Mouse (Mus musculus) kidney, adult 18-20 months (tissue): ENCODE results near the gene Nptx2.

ENCODE experiments used
- DNase-seq: peaks from one replicate; pipeline ENCODE4 v3.0.0; 2021

The Nptx2 gene

GRCm38 (mm10) chr5:144545653-144546422, at the start of gene Nptx2:
Nptx2 (plus strand) TSS chr5:144545902.
- peak; percentile 73 for DNase-seq

GRCm38 (mm10) chr5:144496481-144496880, 49.2 kb upstream of the Nptx2 start:
- no peak for DNase-seq

GRCm38 (mm10) chr5:144504239-144504638, 41.5 kb upstream of the Nptx2 start:
- no peak for DNase-seq

DNA sequence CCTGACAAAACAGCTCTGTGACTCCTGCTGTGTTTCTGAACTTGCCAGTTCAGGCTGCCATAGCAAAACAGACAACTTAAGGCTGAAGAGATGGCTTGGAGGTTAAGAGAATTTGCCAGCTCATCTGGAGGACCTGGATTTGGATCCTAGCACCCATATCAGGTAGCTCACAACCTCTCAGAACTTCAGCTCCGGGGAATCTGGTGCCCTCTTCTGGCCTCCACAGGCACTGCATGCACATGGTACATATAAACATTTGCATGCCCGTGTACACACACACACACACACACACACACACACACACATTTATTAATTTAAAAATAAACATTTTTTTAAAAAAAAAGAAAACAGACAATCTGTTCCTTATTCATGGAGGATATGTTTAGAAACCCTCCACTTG, 40.0 kb upstream of the Nptx2 start:
- no peak for DNase-seq

GRCm38 (mm10) chr5:144506156-144506555, 39.5 kb upstream of the Nptx2 start:
- no peak for DNase-seq

DNA sequence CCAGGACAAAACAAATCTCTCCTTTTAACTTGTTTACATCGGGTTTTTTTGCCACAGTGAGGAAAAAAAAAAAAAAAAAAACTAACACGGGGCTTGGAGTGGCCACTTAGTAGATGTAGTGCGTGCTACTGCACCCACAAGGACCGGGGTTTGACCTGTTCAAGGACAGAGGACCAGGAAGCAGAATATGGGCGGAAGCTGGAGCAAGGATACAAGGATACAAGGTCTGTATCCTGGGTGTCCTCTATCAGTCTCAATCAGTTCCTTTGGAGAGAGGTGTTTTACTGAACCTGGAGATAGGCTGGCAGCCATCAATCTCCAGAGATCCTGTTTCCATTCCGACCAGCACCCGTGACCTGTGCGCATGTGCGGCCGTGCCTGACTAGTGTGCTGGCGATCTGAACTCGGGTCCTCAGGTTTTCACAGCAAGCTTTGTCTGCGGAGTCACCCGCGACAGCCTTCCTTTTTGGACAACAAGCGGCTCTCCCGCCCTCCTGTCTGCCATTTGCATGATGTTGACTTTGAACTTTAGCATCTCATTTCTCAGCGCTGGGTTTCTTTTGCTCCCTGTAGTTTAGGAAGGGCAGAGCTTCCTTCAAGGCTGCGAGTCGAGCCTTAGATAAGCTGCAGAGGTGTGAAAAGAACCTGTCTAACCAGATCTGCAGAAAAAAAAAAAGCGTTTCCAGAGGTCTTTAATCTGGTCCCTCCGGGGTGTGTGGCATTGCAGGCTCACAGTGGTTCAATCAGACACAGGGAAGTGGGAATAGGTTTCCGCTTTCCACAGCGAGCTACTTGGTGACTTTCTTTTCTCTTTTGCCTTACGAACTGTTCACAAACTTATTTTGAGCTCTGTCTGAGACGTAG, 38.8 kb upstream of the Nptx2 start:
- no peak for DNase-seq

DNA sequence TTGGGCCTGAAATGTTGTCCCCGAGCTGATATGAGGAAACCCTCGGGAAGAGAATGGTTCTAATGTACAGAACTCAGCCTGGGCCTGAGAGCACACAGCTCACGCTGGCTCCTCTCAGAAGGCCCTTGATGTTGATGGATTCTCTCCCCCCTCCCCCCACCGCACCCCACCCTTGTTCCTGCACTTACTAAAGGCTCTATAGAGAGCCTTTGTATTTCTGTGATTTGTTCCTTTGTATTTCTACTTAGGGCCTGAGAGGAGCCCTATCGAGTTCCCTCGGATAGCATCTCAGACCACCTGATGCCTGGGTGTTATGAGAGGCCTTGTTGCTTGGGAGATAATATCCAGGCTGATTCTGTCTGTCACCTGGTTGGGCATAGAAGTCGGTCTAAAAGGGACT, 36.3 kb upstream of the Nptx2 start:
- DNase-seq, result no peak

GRCm38 (mm10) chr5:144514738-144515137, 31.0 kb upstream of the Nptx2 start:
- DNase-seq, result no peak

GRCm38 (mm10) chr5:144515241-144515640, 30.5 kb upstream of the Nptx2 start:
- no peak for DNase-seq

GRCm38 (mm10) chr5:144520096-144520495, 25.6 kb upstream of the Nptx2 start:
- no peak for DNase-seq

- DNase-seq, result no peak
Observed at GRCm38 (mm10) chr5:144524774-144525173, 20.9 kb upstream of the Nptx2 start.

DNA sequence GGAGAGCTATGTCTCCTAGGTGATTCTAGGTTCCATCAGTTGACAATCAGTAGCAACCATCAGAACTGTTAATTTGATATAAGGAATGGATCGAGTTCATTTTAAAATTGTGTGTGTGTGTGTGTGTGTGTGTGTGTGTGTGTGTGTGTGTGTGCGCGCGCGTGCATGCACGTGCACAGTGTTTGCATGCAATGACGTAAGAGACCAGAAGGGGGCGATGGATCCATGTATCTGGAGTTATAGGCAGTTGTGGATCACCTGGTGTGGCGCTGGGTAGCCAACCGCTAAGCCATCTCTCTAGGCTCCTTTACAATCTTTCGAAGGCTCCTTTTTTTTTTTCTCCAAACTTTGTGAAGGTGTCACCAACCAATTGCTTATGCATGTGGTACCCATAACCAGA, 16.6 kb upstream of the Nptx2 start:
- DNase-seq, result no peak

DNA sequence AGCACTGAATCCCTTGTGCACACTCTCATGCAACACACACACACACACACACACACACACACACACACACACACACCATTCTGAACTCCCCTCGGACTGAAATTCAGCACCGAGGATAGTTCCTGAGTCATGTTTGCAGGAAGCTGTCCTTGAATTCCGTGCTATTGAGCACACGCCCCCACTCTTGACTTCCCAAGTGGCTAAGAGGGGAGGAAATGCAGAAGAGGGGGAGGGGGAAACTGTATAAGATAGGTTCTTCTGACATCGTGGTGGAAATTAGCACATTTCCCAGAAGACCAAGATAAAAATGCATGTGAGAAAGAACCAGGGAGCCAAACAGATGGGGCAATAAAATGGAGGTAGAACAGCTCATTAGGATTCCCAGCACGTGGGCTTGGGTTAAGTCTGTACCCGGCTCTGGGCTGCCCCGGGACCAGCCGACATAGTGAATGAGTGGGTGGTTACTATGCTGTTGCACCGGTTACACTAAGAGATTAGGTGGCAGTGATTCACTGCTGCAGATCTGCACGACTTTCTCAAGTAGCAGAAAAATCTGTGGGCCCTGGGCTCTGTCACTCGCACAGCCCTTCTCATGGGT, 2.9 kb upstream of the Nptx2 start:
- no peak for DNase-seq

- no peak for DNase-seq
Observed at GRCm38 (mm10) chr5:144546423-144546995, 807 bp downstream of the Nptx2 start.

DNA sequence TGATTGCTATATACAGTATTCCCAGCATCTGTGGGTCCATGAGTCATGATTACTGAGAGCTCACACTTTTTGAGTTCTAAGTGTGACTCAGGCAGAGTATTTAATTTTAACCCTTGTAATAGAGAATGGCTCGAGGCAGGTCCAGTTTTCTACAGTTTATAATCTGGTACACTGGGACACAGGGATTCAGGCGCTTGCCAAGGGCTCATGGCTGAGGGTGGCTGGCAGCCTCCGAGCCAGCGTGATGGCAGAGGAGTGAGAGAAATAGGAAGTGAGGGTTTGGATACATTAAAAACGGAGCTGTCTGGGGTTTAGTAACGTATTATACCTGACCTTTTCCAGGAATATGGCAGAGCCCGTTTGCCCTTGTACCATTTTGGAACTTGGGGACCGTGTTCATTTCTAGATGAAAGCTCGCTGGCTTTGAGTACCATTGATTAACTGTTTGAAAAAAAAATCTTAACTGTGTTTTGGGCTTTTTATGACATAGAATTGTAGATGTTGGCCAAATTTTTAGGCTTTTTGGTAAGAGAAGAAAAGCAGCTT, 1.7 kb downstream of the Nptx2 start:
- DNase-seq, result no peak

DNA sequence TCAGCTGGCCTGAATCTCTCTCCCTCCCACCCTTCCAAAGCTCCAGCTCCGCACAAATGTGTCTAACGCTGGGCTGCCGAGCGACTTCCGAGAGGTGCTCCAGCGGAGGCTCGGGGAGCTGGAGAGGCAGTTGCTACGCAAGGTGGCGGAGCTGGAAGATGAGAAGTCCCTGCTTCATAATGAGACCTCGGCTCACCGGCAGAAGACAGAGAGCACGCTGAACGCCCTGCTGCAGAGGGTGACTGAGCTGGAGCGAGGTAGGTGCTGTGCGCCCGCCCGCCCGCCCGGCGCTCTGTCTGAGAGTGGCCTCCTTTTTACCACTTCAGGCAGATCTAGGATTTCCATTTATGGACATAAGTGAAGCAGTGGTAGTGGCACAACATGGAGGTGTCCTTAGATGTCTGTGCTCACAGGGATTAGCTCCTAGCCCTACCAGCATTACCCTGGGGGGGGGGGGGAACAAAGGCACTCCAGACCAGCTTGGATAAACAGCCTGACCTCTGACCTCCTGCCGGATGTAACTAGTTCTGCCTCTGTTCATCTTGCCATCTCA, 2.5 kb downstream of the Nptx2 start:
- DNase-seq, result no peak

DNA sequence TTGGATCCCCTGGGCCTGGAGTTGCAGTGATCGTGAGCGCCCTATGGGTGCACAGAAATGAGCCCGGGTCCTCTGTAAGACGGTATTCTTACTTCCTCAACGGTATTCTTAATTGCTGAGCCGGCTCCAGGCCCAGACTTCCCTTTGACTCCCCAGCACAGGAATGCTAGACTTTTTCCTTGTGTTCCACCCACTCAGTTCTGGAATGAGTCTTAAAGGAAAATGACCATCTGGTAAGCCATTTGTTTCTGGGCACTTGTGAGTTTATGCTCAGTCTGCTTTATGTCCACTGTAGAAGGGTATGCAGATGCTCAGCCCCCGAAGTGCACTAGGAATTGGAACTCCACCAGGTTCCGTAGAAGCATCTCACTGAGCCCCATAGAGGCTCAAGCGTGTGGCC, 4.3 kb downstream of the Nptx2 start:
- no peak for DNase-seq

DNA sequence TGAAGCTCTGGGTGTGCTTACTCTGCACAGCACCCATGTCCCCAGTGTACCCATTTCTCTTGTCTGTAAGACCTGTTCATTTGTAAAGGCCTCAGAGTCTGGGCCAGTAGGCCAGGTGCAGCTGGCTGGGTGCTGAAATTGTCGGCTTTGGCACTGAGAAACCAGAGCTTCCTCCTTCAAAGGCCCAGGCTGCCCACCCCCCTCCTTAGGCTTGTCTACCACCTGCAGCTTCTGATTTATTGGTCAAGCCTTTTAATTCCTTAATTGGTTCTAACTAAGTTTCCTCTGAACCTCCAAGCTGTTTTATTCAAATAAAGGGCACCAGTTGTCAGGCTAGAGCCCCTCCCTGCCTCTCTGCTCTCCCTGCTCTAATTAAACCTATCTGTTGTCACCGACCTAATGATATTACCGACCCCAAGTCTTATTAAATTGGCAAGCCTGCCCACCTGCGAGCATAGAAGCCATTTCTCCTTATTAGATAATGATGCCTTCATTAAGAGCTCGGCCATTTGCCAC, 5.0 kb downstream of the Nptx2 start:
- no peak for DNase-seq

DNA sequence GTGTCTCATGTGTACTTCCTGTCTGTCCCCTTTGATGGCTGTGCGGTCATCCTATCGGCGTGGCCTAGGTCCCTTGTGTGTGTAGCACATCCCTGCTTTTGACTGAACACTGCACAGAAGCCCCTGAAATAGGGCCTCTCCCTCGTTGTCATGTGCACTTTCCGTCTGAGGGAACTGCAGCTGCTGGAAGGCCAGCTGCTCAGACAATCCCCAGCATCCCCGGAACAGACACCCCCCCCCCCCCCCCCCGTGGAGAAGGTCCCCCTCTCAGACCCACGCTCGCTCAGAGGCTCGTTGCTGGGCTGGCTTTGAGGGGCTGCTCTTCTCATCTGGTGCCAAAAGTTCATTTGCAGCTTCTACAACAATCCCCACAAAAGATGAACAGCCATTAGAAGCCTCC, 11.0 kb downstream of the Nptx2 start:
- DNase-seq, result no peak

DNA sequence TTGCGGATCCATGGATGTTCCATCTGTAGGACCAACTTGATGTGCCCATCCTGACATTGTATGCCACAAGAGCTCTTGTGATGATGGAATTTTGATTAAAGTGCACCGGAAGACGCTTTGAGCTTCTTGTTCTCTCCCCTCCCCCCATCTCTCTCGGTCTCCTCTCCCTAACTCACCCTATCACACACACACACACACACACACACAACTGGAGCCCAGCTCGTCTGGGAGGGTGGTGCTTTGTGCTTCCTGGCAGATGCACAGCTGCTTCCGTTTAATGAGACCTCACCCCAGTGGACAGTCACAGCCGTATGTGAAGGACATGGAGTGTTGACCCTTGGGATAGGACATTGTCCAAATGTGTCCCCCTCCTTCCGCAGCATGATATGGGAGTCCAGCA, 11.7 kb downstream of the Nptx2 start:
- DNase-seq, result no peak

GRCm38 (mm10) chr5:144558481-144558880, 12.8 kb downstream of the Nptx2 start:
- no peak for DNase-seq

GRCm38 (mm10) chr5:144565739-144566138, 20.0 kb downstream of the Nptx2 start:
- DNase-seq, result no peak

GRCm38 (mm10) chr5:144585100-144585499, 39.4 kb downstream of the Nptx2 start:
- no peak for DNase-seq
